Mouse (Mus musculus) hindlimb bud, embryonic 11.5 days (tissue): ENCODE data around the gene Gm47969.
"Not testable (repeated sequence)": the region's sequence is repeated elsewhere in the genome, so short reads cannot be mapped to it uniquely, and the experiment has no call there.

ENCODE experiments used
- DNase-seq: peaks from one replicate; pipeline ENCODE4 v3.0.0-alpha.2; 2012; ENCODE audit warnings: low read depth, low spot score; ENCODE audit errors: extremely low spot score

The Gm47969 gene

GRCm38 (mm10) chr1:83044882-83045427, at the start of gene Gm47969:
Gene Gm47969 (plus strand): TSS chr1:83044932.
- DNase-seq = no peak

DNA sequence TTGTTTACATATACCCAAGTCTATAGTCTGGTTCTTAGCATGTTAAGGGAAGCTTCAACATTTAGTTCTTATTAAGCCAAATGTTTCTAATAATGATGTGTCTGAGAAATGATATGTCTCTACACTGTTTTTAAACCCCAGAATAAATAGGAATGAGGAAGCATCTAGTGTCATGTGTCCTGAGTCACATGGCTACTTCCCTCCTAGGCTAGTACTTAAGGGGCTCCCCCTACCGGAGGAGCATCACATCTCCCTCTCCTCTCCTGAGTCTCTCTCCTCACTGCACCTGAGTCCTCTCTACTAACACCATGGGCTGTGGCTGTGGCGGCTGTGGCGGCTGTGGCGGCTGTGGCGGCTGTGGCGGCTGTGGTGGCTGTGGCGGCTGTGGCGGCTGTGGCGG, 44.4 kb upstream of the Gm47969 start, which contains the start of gene Gm47959:
Gm47959 (plus strand) TSS at position 243 of the 400 bp plus-strand sequence.
- DNase-seq = not testable (repeated sequence)

- no peak for DNase-seq
These were observed 38.2 kb upstream of the Gm47969 start for GRCm38 (mm10) chr1:83006218-83007179.

DNA sequence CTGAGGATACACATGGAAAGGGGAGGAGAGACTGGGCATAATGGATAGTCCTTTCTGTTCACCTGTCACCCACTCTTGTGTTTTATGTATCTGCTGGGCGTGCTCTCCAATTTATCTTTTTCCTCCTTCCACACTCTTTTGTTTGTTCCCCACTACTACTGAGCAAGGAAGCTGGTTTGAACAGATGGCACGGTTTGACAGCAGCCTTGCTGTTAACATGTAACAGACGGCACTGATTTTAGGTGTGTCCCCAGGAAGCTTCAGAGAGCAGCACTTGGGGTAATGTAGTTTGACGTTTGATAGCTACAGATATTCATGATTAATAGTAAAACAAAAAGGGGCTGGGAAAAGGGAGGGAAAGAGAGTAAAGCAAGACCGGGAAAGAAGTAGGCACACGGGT, 37.3 kb upstream of the Gm47969 start:
- no peak for DNase-seq

DNA sequence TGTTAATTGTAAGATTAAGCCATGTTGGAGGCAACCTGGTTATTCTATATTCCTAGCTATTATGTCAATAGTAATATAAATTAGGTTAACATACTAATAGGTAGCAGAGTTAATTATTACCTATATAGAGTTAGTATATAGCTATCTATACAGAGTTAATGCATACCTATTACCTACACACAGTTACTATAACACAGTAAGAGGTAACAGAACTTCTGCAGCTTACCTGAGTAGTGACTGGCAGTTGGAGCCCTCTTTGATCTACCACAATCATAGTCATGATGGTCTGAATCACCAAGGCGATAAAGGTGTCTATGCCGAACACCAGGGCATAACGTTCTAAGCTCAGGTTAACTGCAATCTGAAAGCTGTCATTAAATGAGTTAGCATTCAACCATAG, 30.3 kb upstream of the Gm47969 start:
- DNase-seq = no peak

GRCm38 (mm10) chr1:83015329-83015879, 29.3 kb upstream of the Gm47969 start:
- no peak for DNase-seq

GRCm38 (mm10) chr1:83016556-83016955, 28.2 kb upstream of the Gm47969 start:
- no peak for DNase-seq

- no peak for DNase-seq
These were observed 12.8 kb upstream of the Gm47969 start for GRCm38 (mm10) chr1:83031950-83032349.

- DNase-seq = no peak
These were observed 12.2 kb upstream of the Gm47969 start for GRCm38 (mm10) chr1:83032508-83032907.

DNA sequence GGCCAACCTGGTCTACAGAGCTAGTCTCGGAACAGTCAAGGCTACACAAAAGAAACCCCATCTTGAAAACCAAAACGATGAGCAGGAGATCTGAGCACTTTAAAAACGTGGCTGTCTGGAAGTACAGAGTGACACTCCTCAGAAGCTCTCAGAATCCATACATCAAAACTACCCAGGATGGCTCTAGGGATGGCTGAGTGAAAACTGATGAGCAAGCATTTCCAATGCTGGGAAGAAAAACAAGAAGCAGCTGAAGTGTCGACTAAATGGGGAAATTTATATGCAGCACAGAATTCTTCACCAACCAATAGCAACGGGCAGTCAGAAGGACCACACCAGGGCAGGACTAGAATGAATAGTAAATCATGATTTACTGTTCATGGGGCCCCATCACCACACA, 10.2 kb upstream of the Gm47969 start:
- no peak for DNase-seq

DNA sequence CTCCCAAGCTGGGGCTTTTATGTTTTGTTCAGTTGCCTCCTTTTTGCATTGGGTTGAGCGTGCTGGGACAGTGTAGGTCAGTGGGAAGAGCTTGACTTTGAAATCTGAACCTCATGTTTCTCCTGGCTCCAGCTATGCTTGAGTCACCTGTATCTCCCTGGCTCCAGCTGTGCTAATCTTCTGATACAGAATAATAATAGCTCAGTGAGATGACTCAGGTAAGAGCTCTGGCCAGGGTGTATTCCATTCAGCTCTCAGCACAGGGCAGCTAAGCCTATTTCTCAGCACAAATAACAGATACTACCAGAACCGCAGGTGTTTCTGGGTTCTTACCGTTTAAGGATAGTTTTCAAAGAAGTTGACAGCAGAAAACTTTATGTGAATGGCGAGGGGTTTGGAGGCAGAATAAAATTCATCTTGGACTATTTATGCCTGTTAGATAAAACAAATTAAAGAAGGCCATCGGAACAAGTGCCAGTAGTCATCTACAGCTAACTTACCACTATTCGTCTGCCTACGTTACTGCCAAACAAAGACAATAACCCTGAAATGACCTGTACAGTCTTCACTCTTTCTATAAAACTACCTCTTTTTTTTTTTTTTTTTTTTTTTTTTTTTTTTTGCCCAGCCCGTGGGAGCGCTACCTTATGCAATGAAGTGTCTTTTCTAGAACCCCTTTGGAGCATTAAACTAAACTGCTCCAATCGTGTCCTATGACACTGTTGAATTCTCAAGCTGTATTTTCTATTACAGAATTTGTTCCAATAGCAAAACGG, 7.7 kb upstream of the Gm47969 start:
- no peak for DNase-seq

DNA sequence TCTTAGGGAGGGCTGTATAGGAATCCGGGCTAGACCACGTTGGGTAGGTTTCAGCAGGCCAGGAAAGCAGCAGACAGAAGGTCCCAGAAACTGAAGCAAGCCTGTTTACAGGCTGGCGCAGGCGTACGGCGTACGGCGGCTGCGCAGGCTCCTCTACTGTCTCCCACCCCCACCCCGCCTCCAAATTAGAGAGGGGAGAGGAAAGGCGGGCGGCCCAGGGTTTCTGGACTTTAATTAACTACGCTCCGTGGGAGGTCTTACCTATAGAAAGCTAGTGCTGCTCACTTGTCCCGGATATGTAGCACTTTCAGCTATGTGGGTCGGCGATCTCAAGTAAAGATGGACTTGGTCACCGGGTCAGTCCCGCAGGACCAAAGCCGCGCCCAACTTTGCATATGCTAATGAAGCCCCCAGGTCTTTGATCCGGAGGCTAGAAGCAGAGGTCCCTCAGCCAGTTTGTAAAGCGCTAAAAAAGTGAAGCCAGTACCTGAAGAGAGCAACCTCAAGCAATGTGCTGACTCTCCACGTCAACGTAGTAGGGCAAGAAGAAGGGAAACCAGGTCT, 6.5 kb upstream of the Gm47969 start, which contains the start of gene Slc19a3:
Slc19a3 (minus strand) TSS at position 340 of the 564 bp plus-strand sequence.
- DNase-seq = no peak

- DNase-seq = no peak
These were observed 5.7 kb upstream of the Gm47969 start for GRCm38 (mm10) chr1:83039080-83039479.

- no peak for DNase-seq
These were observed 2.4 kb upstream of the Gm47969 start, which contains the start of gene Krtap28-10 for GRCm38 (mm10) chr1:83042380-83042779. Gene Krtap28-10 (minus strand): TSS chr1:83042480.

DNA sequence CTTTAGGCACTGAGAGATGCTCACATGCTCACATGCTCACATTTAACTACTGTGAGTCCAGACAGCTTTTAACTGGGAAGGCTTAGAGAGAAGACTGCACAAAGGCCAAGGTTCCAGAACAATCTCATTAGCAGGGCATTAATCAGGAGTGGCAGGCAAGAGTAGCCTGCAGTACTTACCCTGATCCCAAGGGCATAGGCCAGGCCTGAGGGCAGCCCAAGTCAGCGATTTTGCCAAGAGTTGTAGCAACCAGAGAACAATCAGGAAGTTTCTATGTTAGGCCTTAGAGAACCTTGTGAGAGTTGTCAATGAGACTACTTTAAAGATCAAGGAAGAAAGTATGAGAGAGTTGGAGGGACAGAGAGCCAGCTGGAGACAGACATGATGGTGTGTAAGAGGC, 13.7 kb downstream of the Gm47969 start:
- DNase-seq = no peak

DNA sequence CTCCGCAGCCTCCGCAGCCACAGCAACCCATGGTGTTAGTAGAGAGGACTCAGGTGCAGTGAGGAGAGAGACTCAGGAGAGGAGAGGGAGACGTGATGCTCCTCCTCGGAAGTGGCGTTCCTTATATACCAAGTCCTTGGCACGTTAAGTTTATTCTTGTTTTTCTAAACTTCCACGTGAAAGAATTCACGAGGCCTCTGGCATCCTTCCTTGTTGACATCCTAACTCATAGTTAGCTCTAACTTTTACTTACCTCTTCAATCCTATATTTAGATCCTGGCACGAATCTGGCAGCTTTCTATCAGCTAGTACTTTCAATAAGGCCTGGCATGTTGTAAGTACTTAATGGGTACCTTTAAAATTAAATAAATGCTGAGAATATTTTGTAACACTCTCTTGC, 14.5 kb downstream of the Gm47969 start, which contains the start of gene A030005K14Rik:
A030005K14Rik (minus strand) TSS at position 101 of the 400 bp plus-strand sequence.
- no peak for DNase-seq

DNA sequence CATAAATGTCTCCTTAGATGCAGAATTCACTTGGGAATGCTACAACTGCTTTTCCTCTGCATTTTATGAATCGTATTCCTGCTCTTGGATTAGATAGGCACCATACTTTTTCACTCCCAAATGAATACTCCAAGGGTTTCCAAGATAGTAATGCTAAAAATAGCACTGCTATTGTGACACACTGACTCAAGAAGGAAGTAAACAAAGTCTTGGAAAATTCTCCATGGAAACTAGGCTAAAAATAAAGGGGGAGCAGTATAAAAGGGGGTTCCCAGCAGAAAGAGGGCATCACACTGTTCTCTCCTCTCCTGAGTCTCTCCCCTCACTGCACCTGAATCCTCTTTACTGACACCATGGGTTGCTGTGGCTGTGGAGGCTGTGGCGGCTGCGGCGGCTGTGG, 15.9 kb downstream of the Gm47969 start, which contains the start of gene Krtap28-13:
Krtap28-13 (plus strand) TSS at position 288 of the 400 bp plus-strand sequence.
- no peak for DNase-seq

- DNase-seq = peak; percentile 50
These were observed 20.1 kb downstream of the Gm47969 start for GRCm38 (mm10) chr1:83064851-83065250.

GRCm38 (mm10) chr1:83066577-83066976, 21.8 kb downstream of the Gm47969 start:
- DNase-seq = no peak

- no peak for DNase-seq
These were observed 22.5 kb downstream of the Gm47969 start for GRCm38 (mm10) chr1:83067205-83067604.
